Mouse (Mus musculus) heart, postnatal 25 days (tissue): ENCODE data around the gene Ptdss2. TPM values are rescaled to one million over a fixed set of nuclear protein-coding genes. Genes with fewer than 3 reads are reported as not detected.

ENCODE experiments used
- DNase-seq: peaks from one replicate; pipeline ENCODE4 v3.0.0; 2022; ENCODE audit warnings: low spot score
- intact Hi-C: fragments of 180-260 bp; cut with DNase I; formaldehyde crosslinking; loops from one replicate; pipeline ENCODE4 v1.15.1; 2025
- total RNA-seq, 2 experiments: library from RNA; stranded (reverse); gene quantifications; 2 replicates each; pipeline ENCODE4 v1.2.3; 2021

The Ptdss2 gene
- 10 to 100 TPM; 32.1 to 33.4 TPM for total RNA-seq

- peak; percentile 38 for DNase-seq
- intact Hi-C loops: loop anchor here (2.0 kb wide), 1 partner anchor 45 kb away; no protein-coding TSS in a partner anchor
These were observed at the start of gene Ptdss2 for GRCm38 (mm10) chr7:141122245-141122644. Gene Ptdss2 (plus strand): TSS chr7:141122382.

DNA sequence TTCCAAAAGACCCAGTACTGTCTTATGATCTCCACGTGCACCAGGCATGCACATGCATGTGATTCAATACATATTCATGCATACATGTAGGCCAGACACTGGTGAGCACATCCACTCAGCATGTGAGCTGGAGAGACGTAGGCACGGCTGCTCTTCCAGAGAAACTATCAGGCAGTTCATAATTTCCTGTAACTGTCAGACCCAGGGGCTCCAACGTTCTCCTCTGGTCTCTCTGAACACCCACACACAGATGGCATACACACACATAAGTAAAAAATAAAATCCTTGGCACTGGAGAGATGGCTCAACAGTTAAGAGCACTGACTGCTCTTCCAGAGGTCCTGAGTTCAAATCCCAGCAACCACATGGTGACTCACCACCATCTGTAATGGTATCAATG, 48.4 kb upstream of the Ptdss2 start:
- intact Hi-C loops: no loop called here

DNA sequence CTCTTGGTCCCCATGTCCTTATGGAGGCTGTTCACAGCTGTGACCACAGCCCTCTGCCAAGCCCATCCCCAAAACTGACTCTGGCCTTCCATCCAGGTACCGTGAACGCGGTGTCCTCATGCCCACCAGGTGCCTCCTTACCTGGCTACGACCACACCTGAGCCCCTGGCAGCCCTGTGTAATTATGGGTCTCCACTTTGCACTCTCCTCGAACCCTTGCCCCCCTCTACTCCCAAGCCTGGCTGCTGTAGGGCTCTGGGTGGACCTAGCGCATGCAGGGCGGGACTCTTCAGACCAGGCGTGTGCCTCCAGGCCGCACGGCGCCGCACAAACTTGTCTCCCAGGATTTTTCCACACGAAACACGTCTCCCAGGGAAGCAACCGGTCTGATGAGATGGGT, 44.3 kb upstream of the Ptdss2 start, which contains the start of gene Pkp3:
Pkp3 (plus strand) TSS at position 378 of the 400 bp plus-strand sequence.
- intact Hi-C loops: no loop called here
- no peak for DNase-seq

More for the DNA sequence above, 48.4 kb upstream of the Ptdss2 start:
- DNase-seq: no peak

GRCm38 (mm10) chr7:141078876-141079275, 43.3 kb upstream of the Ptdss2 start:
- intact Hi-C loops: no loop called here
- DNase-seq: no peak

DNA sequence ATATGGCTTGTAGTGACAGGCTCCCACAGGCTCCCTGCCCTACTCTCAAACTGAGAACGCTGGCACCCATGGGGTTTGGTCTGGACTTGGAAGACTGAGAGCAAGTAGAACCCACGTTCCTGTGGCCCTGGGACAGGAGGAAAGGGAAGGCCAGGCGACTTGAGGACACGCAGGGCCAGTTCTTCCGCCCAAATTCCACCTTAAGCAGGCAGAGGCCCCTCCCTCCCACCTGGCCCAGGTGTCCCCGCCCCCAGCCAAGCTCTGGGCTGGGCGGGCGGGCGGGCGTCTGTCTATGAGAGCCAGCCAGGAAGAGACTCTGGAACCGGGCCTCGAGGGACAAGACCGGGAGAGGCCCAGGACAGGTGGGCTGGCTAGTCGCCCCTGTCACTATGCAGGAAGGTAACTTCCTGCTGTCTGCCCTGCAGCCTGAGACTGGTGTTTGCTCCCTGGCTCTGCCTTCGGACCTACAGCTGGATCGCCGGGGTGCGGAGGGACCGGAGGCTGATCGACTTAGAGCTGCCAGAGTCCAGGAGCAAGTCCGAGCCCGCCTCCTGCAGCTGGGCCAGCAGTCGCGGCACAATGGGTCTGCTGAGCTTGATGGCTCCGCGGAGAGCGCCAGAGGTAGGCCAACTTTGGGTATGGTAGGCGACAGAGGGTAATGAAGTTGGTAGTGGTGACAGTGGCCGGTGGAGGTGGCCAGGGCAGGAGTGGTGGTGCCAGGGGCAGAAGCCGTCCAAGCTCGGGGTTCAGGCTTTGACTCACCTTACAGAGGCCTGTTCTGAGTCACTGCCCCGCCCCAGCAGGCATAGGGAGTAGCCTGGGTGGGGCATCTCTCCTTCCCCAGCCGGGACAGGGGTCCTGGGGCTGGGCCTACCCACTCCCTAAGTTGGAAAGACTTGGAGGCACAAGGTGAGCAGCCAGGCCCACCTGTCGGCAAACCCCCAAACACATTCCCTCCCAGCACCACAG, 42.4 kb upstream of the Ptdss2 start:
- intact Hi-C loops: no loop called here
- DNase-seq: no peak

DNA sequence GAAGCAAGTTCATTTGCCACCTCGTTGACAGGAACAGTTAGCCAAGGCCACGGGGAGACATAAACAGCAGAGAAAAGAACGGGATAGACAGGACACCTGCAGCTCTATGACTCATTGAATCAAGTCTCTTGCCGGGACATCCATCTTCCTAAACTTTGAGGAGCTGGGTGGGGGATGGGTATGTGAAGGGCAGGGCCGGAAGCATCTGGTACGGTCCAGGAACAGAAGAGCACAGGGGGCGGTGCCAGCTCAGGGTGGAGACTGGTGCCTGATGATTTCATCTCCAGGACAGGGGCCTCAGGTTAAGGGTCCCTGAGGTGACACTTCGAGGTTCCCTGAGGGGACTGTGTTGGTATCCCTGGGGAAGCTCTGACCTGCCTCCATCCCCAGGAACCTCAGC, 34.3 kb upstream of the Ptdss2 start:
- intact Hi-C loops: no loop called here
- DNase-seq: no peak

DNA sequence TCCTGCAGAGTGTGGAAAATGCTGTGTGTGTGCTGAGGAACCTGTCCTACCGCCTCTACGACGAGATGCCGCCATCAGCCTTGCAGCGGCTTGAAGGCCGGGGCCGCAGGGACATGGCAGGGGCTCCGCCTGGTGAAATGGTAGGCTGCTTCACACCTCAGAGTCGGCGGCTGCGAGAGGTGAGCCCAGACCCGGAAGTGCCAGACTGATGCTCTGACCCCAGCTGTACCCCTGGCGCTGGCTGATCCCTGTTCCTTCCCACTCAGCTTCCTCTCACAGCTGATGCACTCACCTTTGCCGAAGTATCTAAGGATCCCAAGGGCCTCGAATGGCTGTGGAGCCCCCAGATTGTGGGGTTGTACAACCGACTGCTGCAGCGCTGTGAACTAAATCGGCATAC, 33.7 kb upstream of the Ptdss2 start:
- intact Hi-C loops: no loop called here
- DNase-seq: no peak

- intact Hi-C loops: loop anchor here (10.0 kb wide), 1 partner anchor 275 kb away; no protein-coding TSS in a partner anchor
- no peak for DNase-seq
These were observed 32.0 kb upstream of the Ptdss2 start for GRCm38 (mm10) chr7:141090228-141090627.

GRCm38 (mm10) chr7:141092051-141092735, 30.0 kb upstream of the Ptdss2 start:
- intact Hi-C loops: loop anchor here (1.0 to 10.0 kb wide), 3 partner anchors 39 to 273 kb away; no protein-coding TSS in a partner anchor
- DNase-seq: peak; percentile 70

DNA sequence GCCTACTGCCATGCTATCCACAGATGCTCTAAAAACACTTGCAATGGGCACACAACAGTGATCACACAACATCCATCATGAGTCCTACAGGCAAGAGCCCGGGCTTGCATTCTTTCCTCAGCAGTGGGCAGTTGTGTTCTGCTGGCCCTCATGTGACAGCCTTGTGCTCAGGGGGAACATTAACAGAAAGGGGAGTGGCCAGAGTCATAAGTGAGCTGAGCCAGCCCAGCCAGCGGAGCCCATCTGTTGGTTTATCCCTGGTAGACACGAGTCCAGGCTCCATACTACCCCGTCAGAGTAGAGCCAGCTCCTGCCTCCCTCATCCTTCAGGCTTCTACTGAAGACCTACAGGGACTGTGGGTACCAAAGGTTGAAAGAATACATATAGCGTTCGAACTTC, 28.2 kb upstream of the Ptdss2 start:
- intact Hi-C loops: loop anchor here (2.0 to 10.0 kb wide), 2 partner anchors 37 to 271 kb away; no protein-coding TSS in a partner anchor

DNA sequence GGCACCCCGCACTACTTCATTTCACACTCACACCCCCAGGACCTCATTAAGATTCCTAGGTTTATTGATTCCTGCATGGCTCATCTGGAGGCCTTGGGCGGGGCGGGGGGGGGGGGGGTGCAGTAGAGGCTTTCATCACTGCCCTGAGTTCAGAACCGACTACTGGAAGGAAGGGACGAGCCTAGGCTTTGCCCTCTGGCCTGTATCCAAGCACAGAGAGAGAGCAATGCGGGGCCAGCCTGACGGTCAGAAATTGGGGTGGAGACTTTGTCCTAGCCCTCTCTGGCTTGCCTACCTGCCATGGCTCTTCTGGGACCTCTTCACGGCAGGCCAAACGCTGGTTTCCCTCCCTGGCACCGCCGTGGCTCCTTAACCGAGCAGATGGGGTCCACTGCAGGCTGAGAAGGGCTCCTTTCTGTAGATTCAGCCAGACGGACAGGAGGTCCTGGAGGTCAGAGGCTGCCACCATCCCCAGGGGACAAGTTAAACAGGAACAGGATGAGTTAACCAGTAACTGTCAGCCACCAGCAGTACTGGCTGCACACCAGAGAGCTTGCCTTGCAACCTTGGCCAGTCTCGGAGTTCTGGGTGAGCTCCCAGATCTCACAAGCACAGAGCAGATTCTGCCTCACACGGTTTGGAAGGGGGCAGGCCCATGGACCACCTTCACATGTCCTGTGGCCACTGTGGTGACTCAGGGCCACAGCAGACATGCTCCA, 27.5 kb upstream of the Ptdss2 start:
- no peak for DNase-seq
- intact Hi-C loops: loop anchor here (10.0 kb wide), 1 partner anchor 270 kb away; no protein-coding TSS in a partner anchor

More for the DNA sequence above, 28.2 kb upstream of the Ptdss2 start:
- DNase-seq: no peak

- DNase-seq: no peak
- intact Hi-C loops: loop anchor here (10.0 kb wide), 1 partner anchor 269 kb away; no protein-coding TSS in a partner anchor
These were observed 26.2 kb upstream of the Ptdss2 start for GRCm38 (mm10) chr7:141096021-141096420.

- peak; percentile 78 for DNase-seq
- intact Hi-C loops: loop anchor here (10.0 kb wide), 1 partner anchor 268 kb away; no protein-coding TSS in a partner anchor
These were observed 25.5 kb upstream of the Ptdss2 start for GRCm38 (mm10) chr7:141096649-141097056.

DNA sequence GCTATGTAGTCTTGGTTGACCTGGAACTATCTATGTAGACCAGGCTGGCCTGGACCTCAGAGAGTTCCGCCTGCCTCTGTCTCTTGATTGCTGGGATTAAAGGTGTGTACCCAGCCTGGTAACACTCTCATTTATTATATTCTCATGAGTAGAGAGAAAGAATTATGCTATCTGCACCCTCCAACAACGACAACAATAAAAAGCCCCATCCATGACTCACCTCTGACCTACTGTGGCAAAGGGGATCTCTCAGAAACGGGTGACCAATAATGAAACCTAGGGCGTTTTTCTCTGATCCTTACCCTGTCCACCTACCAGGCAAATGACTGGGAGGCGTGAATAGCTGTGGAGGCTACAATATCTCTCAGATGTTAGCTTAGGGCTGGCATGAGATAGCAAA, 25.0 kb upstream of the Ptdss2 start:
- intact Hi-C loops: loop anchor here (10.0 kb wide), 1 partner anchor 268 kb away; no protein-coding TSS in a partner anchor
- no peak for DNase-seq

DNA sequence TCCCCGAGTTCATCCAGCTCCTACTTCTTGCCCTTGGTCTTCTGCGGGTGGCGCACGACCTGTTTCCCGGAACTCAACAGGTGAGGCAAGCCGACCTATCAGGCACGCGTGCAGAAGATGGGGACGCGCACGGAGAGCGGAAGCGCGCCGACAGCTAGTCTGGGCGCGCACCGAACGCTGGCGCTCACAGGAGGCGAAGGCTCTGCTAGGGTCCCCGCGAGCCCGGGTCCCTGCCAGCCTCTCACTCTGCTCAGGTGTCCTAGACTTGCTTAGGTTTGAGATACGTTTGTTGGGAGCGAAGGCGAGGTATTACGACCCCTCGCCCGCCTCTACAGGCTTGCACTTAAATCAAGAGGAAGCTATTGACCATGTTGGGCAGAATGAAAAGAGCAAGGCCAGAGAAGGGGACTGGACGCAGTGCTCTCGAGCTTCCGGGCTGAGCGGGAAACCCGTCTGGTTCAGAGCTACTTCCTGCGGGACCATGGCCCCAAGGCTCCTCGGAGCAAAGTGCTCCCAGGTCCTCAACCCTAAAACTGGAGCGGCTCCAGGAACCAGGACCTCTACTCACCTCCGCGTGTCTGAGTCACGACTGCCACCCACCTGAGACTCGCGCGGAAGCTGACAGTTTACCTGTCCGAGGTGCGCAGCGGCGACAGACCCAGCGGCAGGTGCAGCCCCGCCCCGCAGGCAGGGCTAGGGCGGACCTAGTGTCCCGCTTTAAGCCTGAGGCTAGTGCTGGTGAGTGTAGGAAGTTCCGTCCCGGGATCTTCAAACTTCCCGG, 22.1 kb upstream of the Ptdss2 start, which contains the start of gene Sigirr:
Sigirr (minus strand) TSS at position 662 of the 781 bp plus-strand sequence.
- intact Hi-C loops: loop anchor here (10.0 kb wide), 1 partner anchor 265 kb away; no protein-coding TSS in a partner anchor
- DNase-seq: no peak

GRCm38 (mm10) chr7:141103161-141103560, 19.0 kb upstream of the Ptdss2 start:
- DNase-seq: no peak
- intact Hi-C loops: no loop called here

GRCm38 (mm10) chr7:141115874-141116273, 6.3 kb upstream of the Ptdss2 start:
- intact Hi-C loops: no loop called here
- no peak for DNase-seq

GRCm38 (mm10) chr7:141117636-141118035, 4.5 kb upstream of the Ptdss2 start, which contains the start of gene Ano9:
Gene Ano9 (minus strand): TSS chr7:141117806.
- intact Hi-C loops: no loop called here
- no peak for DNase-seq

GRCm38 (mm10) chr7:141119487-141119886, 2.7 kb upstream of the Ptdss2 start:
- intact Hi-C loops: no loop called here
- DNase-seq: no peak
